Mouse (Mus musculus) ES-Bruce4 (cell line): ENCODE results near the gene Ptpn1.

Source experiments
- CTCF ChIP-seq: IDR thresholded peaks from one replicate; pipeline ENCODE4 v1.8.1; 2011; ENCODE audit warnings: low read depth, low read length
- POLR2A ChIP-seq: IDR thresholded peaks from one replicate; pipeline ENCODE4 v1.8.1; 2011; ENCODE audit warnings: low read length; ENCODE audit not compliant: insufficient read depth

DNA sequence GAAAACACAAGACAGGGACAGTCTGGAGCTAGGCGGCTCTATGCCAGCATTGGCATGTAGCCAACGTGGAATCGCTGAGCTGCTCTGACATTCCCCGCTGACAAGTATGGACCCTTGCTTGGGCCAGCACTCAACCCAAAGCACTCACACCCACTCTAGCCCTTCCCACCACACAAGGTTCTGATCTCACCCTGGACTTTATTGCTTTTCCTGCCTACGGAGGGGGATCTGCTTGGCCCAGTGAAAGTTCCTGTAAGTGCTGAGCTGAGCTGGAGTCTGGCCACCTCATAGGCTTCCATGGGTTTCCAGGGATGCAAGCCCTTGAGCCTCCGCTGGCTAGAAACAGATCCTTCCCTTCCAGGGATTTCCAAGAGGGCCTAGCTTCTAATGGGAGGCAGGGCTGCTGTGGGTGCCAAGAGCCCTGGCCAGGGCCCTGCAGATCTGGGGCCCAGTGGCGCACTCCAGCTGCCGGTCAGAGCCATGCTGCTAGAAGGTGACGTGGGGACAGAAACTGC is 87.4 kb downstream of the Ptpn1 start:
- no peak for TF ChIP-seq POLR2A
- TF ChIP-seq CTCF, result no peak
